Mouse (Mus musculus) heart, embryonic 14.5 days (tissue): ENCODE results near the gene Mcm5. TPM values are rescaled to one million over a fixed set of nuclear protein-coding genes. Genes with fewer than 3 reads are reported as not detected.
A peak's percentile ranks its signal among the peaks of the same experiment; 100 is the strongest.

Experiments
- ATAC-seq: fragments of 200-750 bp; cut with Nextera tagmentation; 2 replicates; pipeline ENCODE4 v1.8.0; 2017; ENCODE audit warnings: low read depth, moderate TSS enrichment; ENCODE audit not compliant: insufficient number of reproducible peaks, insufficient read depth, low FRiP score
- H3K27ac ChIP-seq, 2 experiments: fragments of 200-500 bp in 1 of 2; fragments of 300-500 bp in 1 of 2; sonication (generic) in 1 of 2; replicated peaks in 1 of 2; 2 replicates each; pipeline ENCODE4 v1.5.1; 2012 to 2014; ENCODE audit warnings: low read depth in 2 of 2, low read length in 2 of 2, control low read depth in 1 of 2, mild to moderate bottlenecking in 1 of 2, mixed read lengths in 1 of 2; ENCODE audit not compliant: control insufficient read depth in 1 of 2, insufficient read depth in 1 of 2
- H3K27me3 ChIP-seq: fragments of 300-500 bp; sonication (generic); 2 replicates; pipeline ENCODE4 v1.6.1; 2014; ENCODE audit warnings: mild to moderate bottlenecking, low read length, control low read depth; ENCODE audit not compliant: control insufficient read depth, insufficient read depth
- H3K36me3 ChIP-seq: fragments of 300-500 bp; sonication (generic); 2 replicates; pipeline ENCODE4 v1.6.1; 2014; ENCODE audit warnings: mild to moderate bottlenecking, control low read depth, low read length, mixed read lengths; ENCODE audit not compliant: control insufficient read depth, insufficient read depth
- H3K4me1 ChIP-seq, 2 experiments: fragments of 200-500 bp in 1 of 2; fragments of 300-500 bp in 1 of 2; sonication (generic) in 1 of 2; 2 replicates each; pipeline ENCODE4 v1.6.1; 2012 to 2014; ENCODE audit warnings: low read length in 2 of 2, control low read depth in 1 of 2, mixed read lengths in 1 of 2; ENCODE audit not compliant: control insufficient read depth in 2 of 2, insufficient read depth in 2 of 2
- H3K4me2 ChIP-seq: fragments of 300-500 bp; sonication (generic); 2 replicates; pipeline ENCODE4 v1.6.1; 2014; ENCODE audit warnings: mild to moderate bottlenecking, low read length
- H3K4me3 ChIP-seq, 2 experiments: fragments of 200-500 bp in 1 of 2; fragments of 300-500 bp in 1 of 2; sonication (generic) in 1 of 2; 2 replicates each; pipeline ENCODE4 v1.5.1; 2012 to 2014; ENCODE audit warnings: low read length in 2 of 2, mild to moderate bottlenecking in 2 of 2, control low read depth in 1 of 2, low read depth in 1 of 2, moderate library complexity in 1 of 2; ENCODE audit not compliant: control insufficient read depth in 1 of 2, insufficient read depth in 1 of 2
- H3K9ac ChIP-seq: fragments of 300-500 bp; sonication (generic); 2 replicates; pipeline ENCODE4 v1.6.1; 2014; ENCODE audit warnings: mild to moderate bottlenecking, low read length
- H3K9me3 ChIP-seq: fragments of 300-500 bp; sonication (generic); 2 replicates; pipeline ENCODE4 v1.6.1; 2016; ENCODE audit warnings: low read length, control low read depth; ENCODE audit not compliant: control insufficient read depth
- WGBS: fragments of 180-500 bp; shearing (Covaris S2); extraction: QIAGEN DNeasy Blood & Tissue Kit; methylation state at CpG from one replicate; pipeline ENCODE4 v1.1.7; 2014; 5-methylcytosine and 5-hydroxymethylcytosine counted together
- polyA plus RNA-seq: library from polyadenylated mRNA; unstranded; fragments of >200 nt; fragmentation: Nextera tagmentation; extraction: Ambion mirVana; gene quantifications from 2 replicates; pipeline ENCODE4 v1.2.1, GENCODE M21; 2014

The Mcm5 gene
- polyA plus RNA-seq, 1 experiment from 2014 or later: 63.7 TPM

- no peak for ATAC-seq
- Histone ChIP-seq H3K9me3 (no peaks in the 10 kb centered on the region), H3K4me1 (no peaks in the 10 kb centered on the region), H3K9ac (no peak overlapping the region), H3K4me2 (no peak overlapping the region), H3K27ac (no peak overlapping the region), H3K27me3 (no peaks in the 10 kb centered on the region), H3K36me3 (no peaks in the 10 kb centered on the region), H3K4me3 (no peak overlapping the region)
- WGBS: 58% methylated on average over 4 of the region's 4 CpGs
These were observed 42.4 kb downstream of the Mcm5 start for GRCm38 (mm10) chr8:75151743-75152142.

- Histone ChIP-seq H3K4me1 (no peaks in the 10 kb centered on the region), H3K9ac (no peak overlapping the region), H3K4me3 (no peak overlapping the region), H3K36me3 (no peaks in the 10 kb centered on the region), H3K27me3 (no peaks in the 10 kb centered on the region), H3K27ac (no peak overlapping the region), H3K4me2 (no peak overlapping the region), H3K9me3 (no peaks in the 10 kb centered on the region)
- 47% methylated on average over 2 of the region's 2 CpGs for WGBS
- ATAC-seq: no peak
These were observed 43.2 kb downstream of the Mcm5 start for GRCm38 (mm10) chr8:75152505-75153082.

- H3K9me3 ChIP-seq: no peaks in the 10 kb centered on the region
- no peaks in the 10 kb centered on the region for H3K27me3 ChIP-seq
- H3K4me1 ChIP-seq: no peaks in the 10 kb centered on the region
- no peak overlapping the region for H3K4me3 ChIP-seq
- ATAC-seq: no peak
- no peak overlapping the region for H3K4me2 ChIP-seq
- no peaks in the 10 kb centered on the region for H3K36me3 ChIP-seq
- whole genome bisulfite sequencing: 56% methylated on average over 5 of the region's 5 CpGs
- no peak overlapping the region for H3K9ac ChIP-seq
- no peak overlapping the region for H3K27ac ChIP-seq
These were observed 45.6 kb downstream of the Mcm5 start for GRCm38 (mm10) chr8:75154855-75155478.

- Histone ChIP-seq H3K27me3 (no peaks in the 10 kb centered on the region), H3K9ac (no peak overlapping the region), H3K36me3 (no peaks in the 10 kb centered on the region), H3K4me2 (no peak overlapping the region), H3K9me3 (no peaks in the 10 kb centered on the region), H3K27ac (no peak overlapping the region), H3K4me3 (no peak overlapping the region), H3K4me1 (no peaks in the 10 kb centered on the region)
- WGBS: 65% methylated on average over 2 of the region's 2 CpGs
- ATAC-seq: no peak
These were observed 46.5 kb downstream of the Mcm5 start for GRCm38 (mm10) chr8:75155740-75156322.

DNA sequence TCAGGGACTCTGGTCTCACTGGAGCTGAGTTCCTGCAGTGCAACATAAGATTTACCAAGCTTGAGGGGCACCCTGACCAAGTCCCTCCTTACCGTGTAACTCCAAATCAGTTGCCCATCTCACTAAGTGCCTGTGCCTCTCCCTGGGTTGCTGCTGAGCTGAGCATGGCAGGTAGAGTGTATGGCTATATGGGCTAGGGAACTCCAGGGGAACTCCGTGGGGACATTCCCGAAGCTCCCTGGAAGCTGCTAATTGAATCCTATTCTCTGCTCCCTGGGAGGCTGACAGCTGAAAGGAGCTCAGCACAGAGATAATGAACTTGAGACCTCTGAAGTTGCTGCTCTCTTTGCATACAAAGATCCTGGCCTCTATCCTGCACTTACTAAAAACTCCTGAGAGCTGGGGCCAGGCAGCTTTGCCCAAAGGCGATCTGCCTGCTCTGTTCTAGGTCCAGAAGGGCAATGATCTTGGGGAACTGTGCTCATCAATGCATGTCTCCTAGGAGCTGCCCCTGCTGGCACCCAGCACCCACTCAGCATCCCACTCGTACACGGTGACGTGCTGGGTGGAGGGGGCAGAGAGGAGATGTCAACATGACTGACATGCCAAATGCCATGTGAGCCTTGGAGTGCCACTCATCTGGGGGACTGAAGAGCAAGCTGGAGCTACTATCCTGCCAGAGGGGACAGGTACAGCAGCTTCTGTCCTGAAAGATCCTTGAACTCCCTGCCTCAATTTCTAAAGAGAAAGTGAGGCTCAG, 48.3 kb downstream of the Mcm5 start:
- Histone ChIP-seq H3K9me3 (no peaks in the 10 kb centered on the region), H3K4me2 (no peak overlapping the region), H3K9ac (no peak overlapping the region), H3K4me3 (no peak overlapping the region), H3K27me3 (no peaks in the 10 kb centered on the region), H3K36me3 (no peaks in the 10 kb centered on the region), H3K4me1 (no peaks in the 10 kb centered on the region), H3K27ac (no peak overlapping the region)
- ATAC-seq: no peak
- 22% methylated on average over 7 of the region's 7 CpGs for WGBS

DNA sequence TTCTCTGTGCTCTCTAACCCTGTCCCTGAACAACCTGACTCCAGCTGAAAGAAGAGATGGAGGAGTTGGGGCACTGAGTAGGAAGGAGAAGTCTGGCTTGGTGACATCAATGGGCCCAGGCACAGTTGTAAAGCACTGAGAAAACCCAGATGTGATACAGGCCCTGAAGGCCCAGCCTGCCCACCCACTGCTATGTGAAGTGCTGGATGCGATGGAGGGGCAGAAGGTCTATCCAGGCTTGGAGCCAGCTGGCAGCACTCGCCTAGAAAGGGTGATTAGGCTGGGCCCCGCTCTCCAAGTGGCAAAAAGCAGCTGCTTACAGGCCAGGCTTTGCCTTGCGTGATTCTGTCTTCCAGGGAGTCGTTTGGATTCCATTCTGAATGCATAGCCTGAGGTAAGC, 60.0 kb downstream of the Mcm5 start:
- Histone ChIP-seq H3K9ac (no peak overlapping the region), H3K4me1 (0 out of 4 replicates have a peak, but pooled peaks cover 0 to 3% of the 10 kb centered on the region in 2 experiments), H3K9me3 (no peaks in the 10 kb centered on the region), H3K4me2 (no peak overlapping the region), H3K27me3 (no peaks in the 10 kb centered on the region), H3K4me3 (no peak overlapping the region), H3K36me3 (no peaks in the 10 kb centered on the region), H3K27ac (no peak overlapping the region)
- 37% methylated on average over 5 of the region's 5 CpGs for WGBS
- ATAC-seq: peak; percentile 47; the same call in 1 of the 2 replicates

DNA sequence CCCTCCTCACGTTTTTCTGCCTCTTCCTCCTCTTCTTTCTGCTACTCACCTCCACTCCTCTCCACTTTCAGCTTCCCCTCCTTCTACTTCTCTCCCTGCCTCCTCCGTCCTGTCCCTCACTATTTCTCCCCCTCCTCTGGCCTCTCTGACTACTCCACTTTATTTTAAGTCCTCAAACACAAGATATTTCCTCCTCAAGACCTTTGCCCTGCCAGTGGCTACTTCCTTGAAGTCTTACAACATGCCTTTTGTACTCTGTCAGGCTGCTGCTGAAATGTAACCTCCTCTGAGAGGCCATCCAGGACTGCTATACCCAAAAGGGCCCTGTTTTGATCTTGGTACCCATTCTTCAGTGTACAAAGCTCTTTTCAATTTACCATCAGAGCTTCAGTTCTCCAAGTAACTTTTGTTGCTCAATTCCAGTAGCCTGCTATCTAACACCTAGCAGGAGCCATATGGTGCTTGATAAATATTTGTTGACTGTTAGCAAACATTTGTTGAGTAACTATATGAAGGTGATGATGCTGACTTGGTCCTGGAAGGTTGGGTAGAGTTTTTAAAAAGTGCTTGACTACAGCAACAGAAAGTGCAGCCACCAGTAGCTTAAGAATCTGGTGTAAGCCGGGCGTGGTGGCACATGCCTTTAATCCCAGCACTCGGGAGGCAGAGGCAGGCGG, 62.8 kb downstream of the Mcm5 start:
- 73% methylated on average over 6 of the region's 6 CpGs for whole genome bisulfite sequencing
- Histone ChIP-seq H3K4me1 (0 out of 4 replicates have a peak, but pooled peaks cover 0 to 3% of the 10 kb centered on the region in 2 experiments), H3K4me3 (no peak overlapping the region), H3K36me3 (no peaks in the 10 kb centered on the region), H3K4me2 (no peak overlapping the region), H3K27ac (no peak overlapping the region), H3K9ac (no peak overlapping the region), H3K27me3 (no peaks in the 10 kb centered on the region), H3K9me3 (no peaks in the 10 kb centered on the region)
- no peak for ATAC-seq
